17 mouse cellular contexts compared by ENCODE assay signal in genomic region chr4:106162551-106162950, GRCm38 (mm10).
"Had no signal": no experiment of that assay in that cellular context is flagged by ENCODE, and none has a peak within 500 bp of the region (broad histone marks: within the 10 kb centered on the region; RNA-seq: fewer than 3 reads in every experiment).

No protein-coding gene starts in this region.

- H3K4me1 ChIP-seq: liver, embryonic 12.5 days; liver, embryonic 15.5 days; lung, embryonic 15.5 days had no signal

- H3K9ac ChIP-seq: limb, embryonic 13.5 days; liver, embryonic 12.5 days; liver, embryonic 15.5 days; lung, embryonic 15.5 days had no signal

- H3K27ac ChIP-seq: kidney, postnatal 0 days; layer of hippocampus, adult 2 months; limb, embryonic 13.5 days; liver, embryonic 12.5 days; liver, embryonic 15.5 days; lung, embryonic 15.5 days; stomach, postnatal 0 days had no signal

- H3K4me3 ChIP-seq: layer of hippocampus, adult 2 months; limb, embryonic 10.5 days; limb, embryonic 13.5 days; liver, embryonic 12.5 days; liver, embryonic 15.5 days; lung, embryonic 15.5 days had no signal

- ATAC-seq: liver, embryonic 12.5 days had no signal

- H3K9me3 ChIP-seq: limb, embryonic 10.5 days; liver, embryonic 12.5 days; liver, embryonic 15.5 days; lung, embryonic 15.5 days had no signal

- H3K4me2 ChIP-seq: limb, embryonic 13.5 days; liver, embryonic 12.5 days; liver, embryonic 15.5 days; lung, embryonic 15.5 days; midbrain, embryonic 11.5 days had no signal

- H3K27me3 ChIP-seq: liver, embryonic 12.5 days; liver, embryonic 15.5 days; lung, embryonic 15.5 days had no signal

- DNase-seq: kidney, adult 2 months; layer of hippocampus, adult 9-11 months; liver; lung, postnatal 4 days; midbrain, embryonic 14.5 days; thymus, adult 2 months; thymus, postnatal 14 days; thymus, postnatal 4 days had no signal

- H3K36me3 ChIP-seq: limb, embryonic 13.5 days; liver, embryonic 12.5 days; liver, embryonic 15.5 days; lung, embryonic 15.5 days had no signal
